Mouse (Mus musculus): ENCODE results near the gene Chmp5. TPM values are rescaled to one million over a fixed set of nuclear protein-coding genes. Genes with fewer than 3 reads are reported as not detected.
A peak's percentile ranks its signal among the peaks of the same experiment; 100 is the strongest.
"Not testable (repeated sequence)": the region's sequence is repeated elsewhere in the genome, so short reads cannot be mapped to it uniquely, and the experiment has no call there.

Gene Chmp5
- polyA plus RNA-seq, 1 experiment from 2014 or later: 112 TPM

- Histone ChIP-seq H3K4me2 (replicated peaks) (no peak overlapping the region), H3K27ac (replicated peaks) (no peak overlapping the region)
These were observed 27.6 kb upstream of the Chmp5 start for GRCm38 (mm10) chr4:40920576-40920975.

GRCm38 (mm10) chr4:40921288-40921687, 26.9 kb upstream of the Chmp5 start:
- Histone ChIP-seq H3K4me1 (0 out of 2 replicates have a peak, but pooled peaks cover 3% of the 10 kb centered on the region), H3K9ac (no peak overlapping the region), H3K36me3 (no peaks in the 10 kb centered on the region), H3K27me3 (no peaks in the 10 kb centered on the region; the same call in 1 of the 2 replicates), H3K9me3 (replicated peaks) (no peaks in the 10 kb centered on the region), H3K4me2 (replicated peaks) (no peak overlapping the region), H3K4me3 (replicated peaks) (no peak overlapping the region), H3K27ac (replicated peaks) (no peak overlapping the region)
- ATAC-seq (ENCODE audit: insufficient number of reproducible peaks, low FRiP score, low TSS enrichment, low read depth): no peak
- 72% methylated on average over 3 of the region's 3 CpGs for WGBS

More at GRCm38 (mm10) chr4:40920576-40920975, 27.6 kb upstream of the Chmp5 start:
- 0 out of 2 replicates have a peak, but pooled peaks cover 6% of the 10 kb centered on the region for H3K4me1 ChIP-seq
- no peak overlapping the region for H3K9ac ChIP-seq
- H3K9me3 ChIP-seq (replicated peaks): no peaks in the 10 kb centered on the region
- H3K27me3 ChIP-seq: no peaks in the 10 kb centered on the region; the same call in 1 of the 2 replicates
- ATAC-seq (ENCODE audit: insufficient number of reproducible peaks, low FRiP score, low TSS enrichment, low read depth): no peak
- WGBS: 77% methylated on average over 2 of the region's 2 CpGs
- no peaks in the 10 kb centered on the region for H3K36me3 ChIP-seq
- H3K4me3 ChIP-seq (replicated peaks): no peak overlapping the region

DNA sequence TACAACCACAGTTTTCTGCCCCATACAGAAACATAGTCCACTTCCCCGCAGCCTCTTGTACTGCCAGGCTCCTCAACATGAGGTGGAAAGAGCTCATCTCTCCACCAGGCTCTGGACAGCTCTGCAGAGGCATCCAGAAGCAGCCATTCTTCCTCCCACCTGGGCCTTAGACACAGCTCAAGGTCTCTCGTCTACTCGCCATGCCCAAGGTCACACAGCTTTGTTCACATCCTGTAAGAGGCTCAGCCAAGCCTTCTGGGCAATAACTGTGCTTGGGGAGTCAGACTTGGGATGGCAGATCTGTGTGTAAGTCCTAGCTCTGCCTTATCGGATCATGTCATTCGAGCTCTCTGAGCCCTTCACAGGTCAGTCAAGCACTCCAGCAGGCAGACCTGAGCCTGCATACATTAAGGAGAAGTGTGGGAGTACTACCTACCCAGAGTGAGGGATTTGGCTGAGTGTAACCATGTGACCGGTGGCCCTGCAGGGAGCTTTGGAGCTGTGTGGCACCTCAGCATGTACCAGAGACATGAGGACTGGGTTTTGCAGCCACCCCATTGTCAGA, 25.0 kb upstream of the Chmp5 start:
- H3K4me1 ChIP-seq: 0 out of 2 replicates have a peak, but pooled peaks cover 3% of the 10 kb centered on the region
- ATAC-seq (ENCODE audit: insufficient number of reproducible peaks, low FRiP score, low TSS enrichment, low read depth): no peak
- no peak overlapping the region for H3K4me2 ChIP-seq (replicated peaks)
- no peak overlapping the region for H3K9ac ChIP-seq
- H3K9me3 ChIP-seq (replicated peaks): no peaks in the 10 kb centered on the region
- WGBS: 66% methylated on average over 6 of the region's 6 CpGs
- H3K27me3 ChIP-seq: no peaks in the 10 kb centered on the region; the same call in 1 of the 2 replicates
- no peak overlapping the region for H3K4me3 ChIP-seq (replicated peaks)
- no peak overlapping the region for H3K27ac ChIP-seq (replicated peaks)
- no peaks in the 10 kb centered on the region for H3K36me3 ChIP-seq

DNA sequence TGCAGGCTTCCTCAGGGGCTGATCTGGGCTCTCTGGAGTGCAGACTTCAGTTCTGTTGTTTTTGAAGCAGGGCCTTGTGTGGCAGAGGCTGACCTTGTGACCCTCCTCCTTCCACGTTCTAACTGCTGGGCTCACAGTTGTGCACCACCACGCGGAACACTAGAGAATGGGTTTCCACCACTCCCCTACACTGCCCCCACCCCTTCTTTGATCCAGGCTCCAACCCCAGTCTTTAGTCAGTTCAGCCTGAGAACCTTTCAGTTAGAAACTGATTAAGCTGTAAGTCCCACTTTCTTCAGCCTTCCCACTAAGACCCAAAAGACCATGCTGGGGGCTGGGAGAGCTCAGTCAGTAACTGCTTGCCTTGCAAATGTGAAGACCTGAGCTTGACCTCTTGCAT, 22.6 kb upstream of the Chmp5 start:
- Histone ChIP-seq H3K4me1 (no peaks in the 10 kb centered on the region), H3K4me3 (replicated peaks) (no peak overlapping the region), H3K4me2 (replicated peaks) (no peak overlapping the region), H3K36me3 (no peaks in the 10 kb centered on the region), H3K9ac (no peak overlapping the region), H3K27me3 (no peaks in the 10 kb centered on the region; the same call in 1 of the 2 replicates), H3K9me3 (replicated peaks) (no peaks in the 10 kb centered on the region), H3K27ac (replicated peaks) (no peak overlapping the region)
- WGBS: 45% methylated on average over 3 of the region's 3 CpGs
- ATAC-seq (ENCODE audit: insufficient number of reproducible peaks, low FRiP score, low TSS enrichment, low read depth): no peak

DNA sequence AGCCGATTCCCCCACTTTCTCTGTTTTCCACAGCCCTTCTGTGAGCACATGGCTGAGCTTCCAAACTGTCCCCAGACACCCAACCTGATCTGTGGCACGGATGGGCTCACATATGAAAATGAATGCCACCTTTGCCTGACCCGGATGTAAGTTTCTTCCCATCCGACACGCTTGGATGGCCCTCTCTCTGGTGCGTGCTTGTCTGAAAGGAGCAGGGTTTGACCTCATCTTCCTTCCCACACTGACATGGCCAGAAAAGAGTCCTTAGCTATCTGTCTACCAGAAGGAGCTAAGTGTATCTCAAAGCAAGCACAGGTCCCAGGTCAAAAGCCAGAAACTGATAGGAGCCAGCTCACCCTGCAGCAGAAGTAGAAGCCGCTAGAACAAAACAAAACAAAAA, 19.2 kb upstream of the Chmp5 start:
- Histone ChIP-seq H3K27me3 (no peaks in the 10 kb centered on the region), H3K4me2 (replicated peaks) (no peak overlapping the region), H3K4me3 (replicated peaks) (no peak overlapping the region), H3K27ac (replicated peaks) (no peak overlapping the region), H3K9ac (no peak overlapping the region), H3K9me3 (replicated peaks) (no peaks in the 10 kb centered on the region), H3K36me3 (peaks cover 20% of the 10 kb centered on the region; the same call in 1 of the 2 replicates), H3K4me1 (no peaks in the 10 kb centered on the region)
- 85% methylated on average over 7 of the region's 7 CpGs for WGBS
- ATAC-seq (ENCODE audit: insufficient number of reproducible peaks, low FRiP score, low TSS enrichment, low read depth): no peak

- H3K4me1 ChIP-seq: no peaks in the 10 kb centered on the region
- no peak overlapping the region for H3K4me2 ChIP-seq (replicated peaks)
- peaks cover 59% of the 10 kb centered on the region for H3K36me3 ChIP-seq
- H3K4me3 ChIP-seq (replicated peaks): no peak overlapping the region
- no peak overlapping the region for H3K9ac ChIP-seq
- no peak for ATAC-seq (ENCODE audit: insufficient number of reproducible peaks, low FRiP score, low TSS enrichment, low read depth)
- 86% methylated on average over 5 of the region's 5 CpGs for WGBS
- H3K9me3 ChIP-seq (replicated peaks): no peaks in the 10 kb centered on the region
- H3K27me3 ChIP-seq: no peaks in the 10 kb centered on the region
- no peak overlapping the region for H3K27ac ChIP-seq (replicated peaks)
These were observed 14.5 kb upstream of the Chmp5 start for GRCm38 (mm10) chr4:40933694-40934093.

- 90% methylated on average over 3 of the region's 3 CpGs for WGBS
- not testable (repeated sequence) for H3K27ac ChIP-seq (replicated peaks); H3K9me3 ChIP-seq (replicated peaks); H3K27me3 ChIP-seq; H3K4me1 ChIP-seq; H3K4me3 ChIP-seq (replicated peaks); ATAC-seq (ENCODE audit: insufficient number of reproducible peaks, low FRiP score, low TSS enrichment, low read depth); H3K9ac ChIP-seq; H3K4me2 ChIP-seq (replicated peaks)
- H3K36me3 ChIP-seq: peaks cover 65% of the 10 kb centered on the region
These were observed 13.8 kb upstream of the Chmp5 start for GRCm38 (mm10) chr4:40934369-40934768.

- no peaks in the 10 kb centered on the region for H3K4me1 ChIP-seq
- peak; percentile 74; the same call in 1 of the 2 replicates for ATAC-seq (ENCODE audit: insufficient number of reproducible peaks, low FRiP score, low TSS enrichment, low read depth)
- H3K9me3 ChIP-seq (replicated peaks): 0 out of 2 replicates have a peak, but pooled peaks cover 3% of the 10 kb centered on the region
- H3K9ac ChIP-seq: no peak overlapping the region
- H3K4me2 ChIP-seq (replicated peaks): no peak overlapping the region
- H3K36me3 ChIP-seq: peaks cover 84% of the 10 kb centered on the region
- no peak overlapping the region for H3K27ac ChIP-seq (replicated peaks)
- no peaks in the 10 kb centered on the region for H3K27me3 ChIP-seq
- H3K4me3 ChIP-seq (replicated peaks): no peak overlapping the region
- 84% methylated on average over 9 of the region's 9 CpGs for WGBS
These were observed 11.9 kb upstream of the Chmp5 start for GRCm38 (mm10) chr4:40936175-40936839.

DNA sequence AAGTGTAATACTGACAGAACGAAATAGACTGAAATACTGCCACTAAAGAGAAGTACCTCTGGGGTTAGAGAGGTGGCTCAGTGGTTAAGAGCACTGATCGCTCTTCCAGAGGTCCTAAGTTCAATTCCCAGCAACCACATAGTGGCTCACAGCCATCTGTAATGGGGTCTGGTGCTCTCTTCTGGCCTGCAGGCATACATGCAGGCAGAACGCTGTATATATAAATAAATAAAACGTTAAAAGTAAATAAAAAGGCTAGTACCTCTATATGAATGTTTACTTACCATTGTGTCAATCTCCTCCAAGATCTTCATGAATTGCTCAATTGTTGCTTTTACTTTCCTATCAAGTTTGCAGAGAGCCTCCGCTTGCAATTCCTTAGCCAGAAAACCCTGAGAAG, 9.4 kb upstream of the Chmp5 start:
- Histone ChIP-seq H3K9me3 (replicated peaks) (0 out of 2 replicates have a peak, but pooled peaks cover 3% of the 10 kb centered on the region), H3K4me1 (no peaks in the 10 kb centered on the region), H3K4me3 (replicated peaks) (no peak overlapping the region), H3K9ac (no peak overlapping the region), H3K27ac (replicated peaks) (no peak overlapping the region), H3K27me3 (no peaks in the 10 kb centered on the region), H3K4me2 (replicated peaks) (no peak overlapping the region), H3K36me3 (peaks cover 90% of the 10 kb centered on the region)
- WGBS: 93% methylated on average over 5 of the region's 5 CpGs
- no peak for ATAC-seq (ENCODE audit: insufficient number of reproducible peaks, low FRiP score, low TSS enrichment, low read depth)

GRCm38 (mm10) chr4:40943651-40944050, 4.6 kb upstream of the Chmp5 start:
- H3K4me3 ChIP-seq (replicated peaks): no peak overlapping the region
- H3K27ac ChIP-seq (replicated peaks): no peak overlapping the region
- no peak overlapping the region for H3K4me2 ChIP-seq (replicated peaks)
- no peak overlapping the region for H3K9ac ChIP-seq
- peaks cover 11% of the 10 kb centered on the region for H3K4me1 ChIP-seq
- no peak for ATAC-seq (ENCODE audit: insufficient number of reproducible peaks, low FRiP score, low TSS enrichment, low read depth)
- WGBS: 95% methylated on average over 5 of the region's 5 CpGs
- H3K27me3 ChIP-seq: no peaks in the 10 kb centered on the region
- H3K36me3 ChIP-seq: peaks cover 60% of the 10 kb centered on the region
- 0 out of 2 replicates have a peak, but pooled peaks cover 3% of the 10 kb centered on the region for H3K9me3 ChIP-seq (replicated peaks)

- peak overlapping the region; percentile 71; the same call in 1 of the 2 replicates for H3K9ac ChIP-seq
- H3K4me1 ChIP-seq: peaks cover 20% of the 10 kb centered on the region
- no peak overlapping the region for H3K27ac ChIP-seq (replicated peaks)
- H3K36me3 ChIP-seq: peaks cover 47% of the 10 kb centered on the region
- peak overlapping the region; percentile 55 for H3K4me2 ChIP-seq (replicated peaks)
- WGBS: 85% methylated on average over 7 of the region's 7 CpGs
- H3K9me3 ChIP-seq (replicated peaks): no peaks in the 10 kb centered on the region
- ATAC-seq (ENCODE audit: insufficient number of reproducible peaks, low FRiP score, low TSS enrichment, low read depth): no peak
- H3K27me3 ChIP-seq: no peaks in the 10 kb centered on the region
- H3K4me3 ChIP-seq (replicated peaks): peak overlapping the region; percentile 99
These were observed 1.6 kb upstream of the Chmp5 start for GRCm38 (mm10) chr4:40946516-40947121.

Measured in embryonic facial prominence, embryonic 15.5 days (tissue).